Mouse (Mus musculus): ENCODE data around the gene Rtkn2. TPM values are rescaled to one million over a fixed set of nuclear protein-coding genes. Genes with fewer than 3 reads are reported as not detected.
"Not testable (repeated sequence)": the region's sequence is repeated elsewhere in the genome, so short reads cannot be mapped to it uniquely, and the experiment has no call there.

The Rtkn2 gene
- polyA plus RNA-seq, 1 experiment = 3.5 TPM

- Histone ChIP-seq H3K27me3 (ENCODE audit: control insufficient read depth, insufficient read depth, insufficient read length) (no peaks in the 10 kb centered on the region), H3K4me3 (no peak overlapping the region), H3K4me2 (ENCODE audit: low read depth) (no peak overlapping the region), H3K79me2 (ENCODE audit: control insufficient read depth, insufficient read depth) (peaks cover 6% of the 10 kb centered on the region), H3K36me3 (ENCODE audit: control insufficient read depth, insufficient read depth) (peaks cover 36% of the 10 kb centered on the region), H3ac (ENCODE audit: control insufficient read depth, insufficient read length) (no peak overlapping the region)
- no peak for TF ChIP-seq POLR2AphosphoS2 (IDR thresholded peaks at IDR 0.05; ENCODE audit: insufficient read length, low read depth)
- TF ChIP-seq SRF (IDR thresholded peaks at IDR 0.05; ENCODE audit: control insufficient read depth, insufficient read length, low read depth) = no peak
- TF ChIP-seq REST (IDR thresholded peaks at IDR 0.05; ENCODE audit: insufficient read depth, insufficient read length) = no peak
- no peak for TF ChIP-seq POLR2A (IDR thresholded peaks at IDR 0.05; ENCODE audit: insufficient read length, low read depth)
- no peak for TF ChIP-seq TCF3 (IDR thresholded peaks at IDR 0.05; ENCODE audit: insufficient read length, low read depth)
- no peak for TF ChIP-seq CEBPB (IDR thresholded peaks at IDR 0.05; ENCODE audit: insufficient read depth, poor library complexity, severe bottlenecking)
- no peak for TF ChIP-seq TCF12 (IDR thresholded peaks at IDR 0.05; ENCODE audit: insufficient read depth, poor library complexity, severe bottlenecking)
- TF ChIP-seq USF1 (IDR thresholded peaks at IDR 0.05; ENCODE audit: low read depth) = no peak
- TF ChIP-seq E2F4 (IDR thresholded peaks at IDR 0.05; ENCODE audit: insufficient read depth) = no peak
- no peak for TF ChIP-seq MYOG (IDR thresholded peaks at IDR 0.05; ENCODE audit: control insufficient read depth in 1 of 3, insufficient read depth in 1 of 3, insufficient read length in 2 of 3, low read depth in 2 of 3)
- TF ChIP-seq MYOD1 (IDR thresholded peaks at IDR 0.05; ENCODE audit: control insufficient read depth in 1 of 3, insufficient read length in 2 of 3, low read depth in 2 of 3) = no peak
- no peak for TF ChIP-seq MAX (IDR thresholded peaks at IDR 0.05; ENCODE audit: low read depth)
These were observed 117.0 kb downstream of the Rtkn2 start for GRCm38 (mm10) chr10:68096395-68096794.

GRCm38 (mm10) chr10:68097821-68098675, 118.7 kb downstream of the Rtkn2 start:
- no peak for TF ChIP-seq MYOG (IDR thresholded peaks at IDR 0.05; ENCODE audit: control insufficient read depth in 1 of 3, insufficient read depth in 1 of 3, insufficient read length in 2 of 3, low read depth in 2 of 3)
- no peak for TF ChIP-seq MYOD1 (IDR thresholded peaks at IDR 0.05; ENCODE audit: control insufficient read depth in 1 of 3, insufficient read length in 2 of 3, low read depth in 2 of 3)
- no peak for TF ChIP-seq REST (IDR thresholded peaks at IDR 0.05; ENCODE audit: insufficient read depth, insufficient read length)
- no peak for TF ChIP-seq TCF3 (IDR thresholded peaks at IDR 0.05; ENCODE audit: insufficient read length, low read depth)
- TF ChIP-seq USF1 (IDR thresholded peaks at IDR 0.05; ENCODE audit: low read depth) = no peak
- peak; percentile 26 for TF ChIP-seq POLR2AphosphoS2 (IDR thresholded peaks at IDR 0.05; ENCODE audit: insufficient read length, low read depth)
- no peak for TF ChIP-seq TCF12 (IDR thresholded peaks at IDR 0.05; ENCODE audit: insufficient read depth, poor library complexity, severe bottlenecking)
- TF ChIP-seq E2F4 (IDR thresholded peaks at IDR 0.05; ENCODE audit: insufficient read depth) = no peak
- TF ChIP-seq POLR2A (IDR thresholded peaks at IDR 0.05; ENCODE audit: insufficient read length, low read depth) = peak; percentile 25
- no peak for TF ChIP-seq SRF (IDR thresholded peaks at IDR 0.05; ENCODE audit: control insufficient read depth, insufficient read length, low read depth)
- no peak for TF ChIP-seq MAX (IDR thresholded peaks at IDR 0.05; ENCODE audit: low read depth)
- TF ChIP-seq CEBPB (IDR thresholded peaks at IDR 0.05; ENCODE audit: insufficient read depth, poor library complexity, severe bottlenecking) = no peak
- Histone ChIP-seq H3K27me3 (ENCODE audit: control insufficient read depth, insufficient read depth, insufficient read length) (no peaks in the 10 kb centered on the region), H3K36me3 (ENCODE audit: control insufficient read depth, insufficient read depth) (peaks cover 36% of the 10 kb centered on the region), H3K4me2 (ENCODE audit: low read depth) (no peak overlapping the region), H3K79me2 (ENCODE audit: control insufficient read depth, insufficient read depth) (peaks cover 10% of the 10 kb centered on the region), H3K4me3 (no peak overlapping the region), H3ac (ENCODE audit: control insufficient read depth, insufficient read length) (no peak overlapping the region)

- H3K79me2 ChIP-seq (ENCODE audit: control insufficient read depth, insufficient read depth); H3K4me2 ChIP-seq (ENCODE audit: low read depth); H3ac ChIP-seq (ENCODE audit: control insufficient read depth, insufficient read length); H3K27me3 ChIP-seq (ENCODE audit: control insufficient read depth, insufficient read depth, insufficient read length); H3K4me3 ChIP-seq: not testable (repeated sequence)
- peaks cover 28% of the 10 kb centered on the region for H3K36me3 ChIP-seq (ENCODE audit: control insufficient read depth, insufficient read depth)
These were observed 120.4 kb downstream of the Rtkn2 start for GRCm38 (mm10) chr10:68099801-68100200.

- Histone ChIP-seq H3K79me2 (ENCODE audit: control insufficient read depth, insufficient read depth) (peaks cover 5% of the 10 kb centered on the region), H3K4me2 (ENCODE audit: low read depth) (no peak overlapping the region), H3K36me3 (ENCODE audit: control insufficient read depth, insufficient read depth) (peaks cover 28% of the 10 kb centered on the region), H3ac (ENCODE audit: control insufficient read depth, insufficient read length) (no peak overlapping the region), H3K4me3 (no peak overlapping the region), H3K27me3 (ENCODE audit: control insufficient read depth, insufficient read depth, insufficient read length) (no peaks in the 10 kb centered on the region)
- TF ChIP-seq E2F4 (IDR thresholded peaks at IDR 0.05; ENCODE audit: insufficient read depth) (no peak), USF1 (IDR thresholded peaks at IDR 0.05; ENCODE audit: low read depth) (no peak), CEBPB (IDR thresholded peaks at IDR 0.05; ENCODE audit: insufficient read depth, poor library complexity, severe bottlenecking) (no peak), POLR2AphosphoS2 (IDR thresholded peaks at IDR 0.05; ENCODE audit: insufficient read length, low read depth) (no peak), REST (IDR thresholded peaks at IDR 0.05; ENCODE audit: insufficient read depth, insufficient read length) (no peak), TCF12 (IDR thresholded peaks at IDR 0.05; ENCODE audit: insufficient read depth, poor library complexity, severe bottlenecking) (no peak), MAX (IDR thresholded peaks at IDR 0.05; ENCODE audit: low read depth) (no peak), MYOG (IDR thresholded peaks at IDR 0.05; ENCODE audit: control insufficient read depth in 1 of 3, insufficient read depth in 1 of 3, insufficient read length in 2 of 3, low read depth in 2 of 3) (no peak), TCF3 (IDR thresholded peaks at IDR 0.05; ENCODE audit: insufficient read length, low read depth) (no peak), MYOD1 (IDR thresholded peaks at IDR 0.05; ENCODE audit: control insufficient read depth in 1 of 3, insufficient read length in 2 of 3, low read depth in 2 of 3) (no peak)
These were observed 121.1 kb downstream of the Rtkn2 start for GRCm38 (mm10) chr10:68100506-68100905.

GRCm38 (mm10) chr10:68101251-68101650, 121.9 kb downstream of the Rtkn2 start:
- no peak overlapping the region for H3K4me2 ChIP-seq (ENCODE audit: low read depth)
- TF ChIP-seq TCF3 (IDR thresholded peaks at IDR 0.05; ENCODE audit: insufficient read length, low read depth) (no peak), MYOD1 (IDR thresholded peaks at IDR 0.05; ENCODE audit: control insufficient read depth in 1 of 3, insufficient read length in 2 of 3, low read depth in 2 of 3) (no peak), REST (IDR thresholded peaks at IDR 0.05; ENCODE audit: insufficient read depth, insufficient read length) (no peak), POLR2A (IDR thresholded peaks at IDR 0.05; ENCODE audit: insufficient read length, low read depth) (no peak), USF1 (IDR thresholded peaks at IDR 0.05; ENCODE audit: low read depth) (no peak), SRF (IDR thresholded peaks at IDR 0.05; ENCODE audit: control insufficient read depth, insufficient read length, low read depth) (no peak), POLR2AphosphoS2 (IDR thresholded peaks at IDR 0.05; ENCODE audit: insufficient read length, low read depth) (no peak), CEBPB (IDR thresholded peaks at IDR 0.05; ENCODE audit: insufficient read depth, poor library complexity, severe bottlenecking) (no peak), MYOG (IDR thresholded peaks at IDR 0.05; ENCODE audit: control insufficient read depth in 1 of 3, insufficient read depth in 1 of 3, insufficient read length in 2 of 3, low read depth in 2 of 3) (no peak), E2F4 (IDR thresholded peaks at IDR 0.05; ENCODE audit: insufficient read depth) (no peak), MAX (IDR thresholded peaks at IDR 0.05; ENCODE audit: low read depth) (no peak), TCF12 (IDR thresholded peaks at IDR 0.05; ENCODE audit: insufficient read depth, poor library complexity, severe bottlenecking) (no peak)
- H3K36me3 ChIP-seq (ENCODE audit: control insufficient read depth, insufficient read depth) = peaks cover 22% of the 10 kb centered on the region
- H3K27me3 ChIP-seq (ENCODE audit: control insufficient read depth, insufficient read depth, insufficient read length) = no peaks in the 10 kb centered on the region
- no peak overlapping the region for H3ac ChIP-seq (ENCODE audit: control insufficient read depth, insufficient read length)
- peaks cover 5% of the 10 kb centered on the region for H3K79me2 ChIP-seq (ENCODE audit: control insufficient read depth, insufficient read depth)
- H3K4me3 ChIP-seq = no peak overlapping the region
